Mouse (Mus musculus) left cerebral cortex, postnatal 36 days (tissue): Measurements from ENCODE around the gene Chmp2a. TPM values are rescaled to one million over a fixed set of nuclear protein-coding genes. Genes with fewer than 3 reads are reported as not detected.

Experiments
- total RNA-seq, 2 experiments: library from RNA; stranded (reverse); gene quantifications; 2 replicates each; pipeline ENCODE4 v1.2.3; 2021

Gene Chmp2a
- total RNA-seq, 2 experiments from 2014 or later: 124 to 136 TPM

Other genes starting within 250 kb of the Chmp2a start
- gene Zscan18, start 231.2 kb downstream of the Chmp2a start, total RNA-seq: 10 to 100 TPM; 14.8 to 22.0 TPM
- gene Zfp329, start 215.9 kb downstream of the Chmp2a start, total RNA-seq: 10 to 100 TPM; 17.3 to 24.7 TPM
- gene Zfp110, start 200.0 kb downstream of the Chmp2a start, total RNA-seq: 10 to 100 TPM; 13.0 to 15.8 TPM
- gene Zfp128, start 153.6 kb downstream of the Chmp2a start, total RNA-seq: 1 to 10 TPM; 7.0 to 7.6 TPM
- 10 to 100 TPM; 12.2 to 15.5 TPM for gene Zscan22, start 137.0 kb downstream of the Chmp2a start, total RNA-seq
- 100 to 1,000 TPM; 335 to 413 TPM for gene Rps5, start 112.5 kb downstream of the Chmp2a start, total RNA-seq
- under 1 TPM; 0.86 to 0.99 TPM for gene Rnf225, start 107.4 kb downstream of the Chmp2a start, total RNA-seq
- gene Zfp324, start 69.0 kb downstream of the Chmp2a start, total RNA-seq: 10 to 100 TPM in 1 of 2 experiments, 1 to 10 TPM in 1; 9.4 to 11.7 TPM
- gene Zfp446, start 57.0 kb downstream of the Chmp2a start, total RNA-seq: 1 to 10 TPM; 6.7 to 9.7 TPM
- under 1 TPM in 1 of 2 experiments, not detected in 1; 0.34 TPM for gene Slc27a5, start 36.6 kb downstream of the Chmp2a start, total RNA-seq
- gene Trim28, start 35.7 kb downstream of the Chmp2a start, total RNA-seq: 100 to 1,000 TPM; 199 to 217 TPM
- gene Zbtb45, start 24.8 kb downstream of the Chmp2a start, total RNA-seq: 10 to 100 TPM; 35.8 to 36.5 TPM
- gene Ube2m, start 3.5 kb upstream of the Chmp2a start, total RNA-seq: 100 to 1,000 TPM; 210 to 252 TPM
- gene Mzf1, start 20.0 kb upstream of the Chmp2a start, total RNA-seq: 10 to 100 TPM; 12.2 to 15.8 TPM
- gene Vmn1r85, start 60.4 kb upstream of the Chmp2a start, total RNA-seq: not detected
- gene Vmn1r86, start 85.1 kb upstream of the Chmp2a start, total RNA-seq: not detected
- not detected for gene Vmn1r87, start 105.3 kb upstream of the Chmp2a start, total RNA-seq
- gene Vmn1r88, start 124.8 kb upstream of the Chmp2a start, total RNA-seq: under 1 TPM; 0.07 to 0.09 TPM
- not detected for gene Vmn1r89, start 178.2 kb upstream of the Chmp2a start, total RNA-seq
- gene Lig1, start 242.5 kb upstream of the Chmp2a start, total RNA-seq: 1 to 10 TPM; 7.0 to 7.8 TPM
- 10 to 100 TPM; 13.4 to 15.9 TPM for gene Zswim9, start 243.9 kb upstream of the Chmp2a start, total RNA-seq